In genomic region chr10:20769557-20770417, GRCm38 (mm10) we compare ENCODE assay signal across 13 mouse cellular contexts. TPM values are rescaled to one million over a fixed set of nuclear protein-coding genes. Genes with fewer than 3 reads are reported as not detected.
DNase-seq lines count a peak whose midpoint lies in the region; ATAC-seq and TF ChIP-seq lines count a peak whose summit lies in the region.
"Had no signal": no experiment of that assay in that cellular context is flagged by ENCODE, and none has a peak within 500 bp of the region (broad histone marks: within the 10 kb centered on the region; RNA-seq: fewer than 3 reads in every experiment).

No protein-coding gene starts in this region.

- H3K27ac ChIP-seq in embryonic facial prominence, embryonic 14.5 days (replicated peaks; ENCODE audit: low read depth, low read length), result no peak overlapping the region
- no peak overlapping the region for H3K27ac ChIP-seq in embryonic facial prominence, embryonic 10.5 days (replicated peaks)
- no peak overlapping the region for H3K27ac ChIP-seq in midbrain, postnatal 0 days (ENCODE audit: low read depth, low read length)
- no peak overlapping the region for H3K27ac ChIP-seq in midbrain, embryonic 10.5 days (replicated peaks)
- H3K27ac ChIP-seq in neural tube, embryonic 15.5 days (replicated peaks), result no peak overlapping the region
- H3K27ac ChIP-seq: gastrocnemius, adult 2 months; liver, embryonic 14.5 days had no signal

- no peak overlapping the region for H3K4me2 ChIP-seq in embryonic facial prominence, embryonic 14.5 days (ENCODE audit: low read depth, low read length)
- H3K4me2 ChIP-seq in midbrain, postnatal 0 days (ENCODE audit: low read depth, low read length, poor library complexity, severe bottlenecking), result no peak overlapping the region
- H3K4me2 ChIP-seq in neural tube, embryonic 15.5 days, result no peak overlapping the region

- ATAC-seq in embryonic facial prominence, embryonic 14.5 days (ENCODE audit: low read depth), result no peak
- no peak for ATAC-seq in midbrain, postnatal 0 days (ENCODE audit: low FRiP score)
- ATAC-seq in neural tube, embryonic 15.5 days (ENCODE audit: low FRiP score), result peak; percentile 74; the same call in 1 of the 2 replicates

- no peaks in the 10 kb centered on the region for H3K9me3 ChIP-seq in embryonic facial prominence, embryonic 14.5 days (ENCODE audit: control insufficient read depth, low read length)
- H3K9me3 ChIP-seq in embryonic facial prominence, embryonic 10.5 days, result no peaks in the 10 kb centered on the region
- no peaks in the 10 kb centered on the region for H3K9me3 ChIP-seq in midbrain, postnatal 0 days (ENCODE audit: low read length)
- no peaks in the 10 kb centered on the region for H3K9me3 ChIP-seq in midbrain, embryonic 10.5 days (replicated peaks)
- no peaks in the 10 kb centered on the region for H3K9me3 ChIP-seq in neural tube, embryonic 15.5 days (replicated peaks)

- H3K9ac ChIP-seq in embryonic facial prominence, embryonic 14.5 days (ENCODE audit: low read depth, low read length), result no peak overlapping the region
- no peak overlapping the region for H3K9ac ChIP-seq in midbrain, postnatal 0 days (replicated peaks; ENCODE audit: low read length, poor library complexity, severe bottlenecking)
- H3K9ac ChIP-seq in neural tube, embryonic 15.5 days (replicated peaks), result no peak overlapping the region
- H3K9ac ChIP-seq: liver, embryonic 14.5 days had no signal

- TF ChIP-seq CTCF in midbrain, postnatal 0 days (IDR thresholded peaks at IDR 0.05), result no peak

- WGBS in embryonic facial prominence, embryonic 14.5 days, result 75% methylated on average over 7 of the region's 7 CpGs
- WGBS in embryonic facial prominence, embryonic 10.5 days, result 77% methylated on average over 7 of the region's 7 CpGs
- 65% methylated on average over 7 of the region's 7 CpGs for WGBS in midbrain, postnatal 0 days
- 83% methylated on average over 7 of the region's 7 CpGs for WGBS in midbrain, embryonic 10.5 days
- WGBS in neural tube, embryonic 15.5 days, result 35% methylated on average over 7 of the region's 7 CpGs

- H3K4me3 ChIP-seq in embryonic facial prominence, embryonic 14.5 days (ENCODE audit: low read depth, low read length), result no peak overlapping the region
- H3K4me3 ChIP-seq in embryonic facial prominence, embryonic 10.5 days, result no peak overlapping the region
- H3K4me3 ChIP-seq in midbrain, postnatal 0 days (ENCODE audit: low read depth, low read length), result no peak overlapping the region
- H3K4me3 ChIP-seq in midbrain, embryonic 10.5 days, result no peak overlapping the region
- no peak overlapping the region for H3K4me3 ChIP-seq in neural tube, embryonic 15.5 days (replicated peaks)
- H3K4me3 ChIP-seq: gastrocnemius, adult 2 months had no signal

- H3K27me3 ChIP-seq in embryonic facial prominence, embryonic 14.5 days (replicated peaks; ENCODE audit: control insufficient read depth, insufficient read depth, low read length), result no peaks in the 10 kb centered on the region
- H3K27me3 ChIP-seq in embryonic facial prominence, embryonic 10.5 days (replicated peaks; ENCODE audit: low read depth, poor library complexity, severe bottlenecking), result no peaks in the 10 kb centered on the region
- H3K27me3 ChIP-seq in midbrain, postnatal 0 days (ENCODE audit: insufficient read depth, low read length), result no peaks in the 10 kb centered on the region
- no peaks in the 10 kb centered on the region for H3K27me3 ChIP-seq in midbrain, embryonic 10.5 days (ENCODE audit: low read depth, poor library complexity, severe bottlenecking)
- H3K27me3 ChIP-seq in neural tube, embryonic 15.5 days (replicated peaks), result no peaks in the 10 kb centered on the region

- no peaks in the 10 kb centered on the region for H3K36me3 ChIP-seq in embryonic facial prominence, embryonic 14.5 days (ENCODE audit: control insufficient read depth, insufficient read depth, low read length)
- no peaks in the 10 kb centered on the region for H3K36me3 ChIP-seq in embryonic facial prominence, embryonic 10.5 days (replicated peaks)
- no peaks in the 10 kb centered on the region for H3K36me3 ChIP-seq in midbrain, postnatal 0 days (ENCODE audit: insufficient read depth, low read length)
- H3K36me3 ChIP-seq in midbrain, embryonic 10.5 days, result no peaks in the 10 kb centered on the region
- H3K36me3 ChIP-seq in neural tube, embryonic 15.5 days, result no peaks in the 10 kb centered on the region

- H3K4me1 ChIP-seq in embryonic facial prominence, embryonic 14.5 days (ENCODE audit: control insufficient read depth, insufficient read depth, low read length), result 0 out of 2 replicates have a peak, but pooled peaks cover 7% of the 10 kb centered on the region
- H3K4me1 ChIP-seq in embryonic facial prominence, embryonic 10.5 days, result peaks cover 5% of the 10 kb centered on the region
- no peaks in the 10 kb centered on the region for H3K4me1 ChIP-seq in midbrain, postnatal 0 days (ENCODE audit: insufficient read depth, low read length)
- no peaks in the 10 kb centered on the region for H3K4me1 ChIP-seq in midbrain, embryonic 10.5 days
- H3K4me1 ChIP-seq in neural tube, embryonic 15.5 days, result peaks cover 3% of the 10 kb centered on the region; the same call in 1 of the 2 replicates

- peak; percentile 28 for DNase-seq in embryonic facial prominence, embryonic 14.5 days (ENCODE audit: low spot score)
- DNase-seq in embryonic facial prominence, embryonic 10.5 days (ENCODE audit: low spot score), result no peak
- peak; percentile 18 for DNase-seq in midbrain, postnatal 0 days (ENCODE audit: low spot score)
- no peak for DNase-seq in midbrain, embryonic 10.5 days (ENCODE audit: low spot score)
- peak; percentile 35 for DNase-seq in kidney, postnatal 10 days
- DNase-seq in left cerebral cortex, adult 18-20 months (ENCODE audit: low spot score in 2 of 2), result no peak
- DNase-seq in urinary bladder, adult 2 months (ENCODE audit: low spot score), result no peak
- DNase-seq: adrenal gland, adult 8-10 months; cerebellum, adult 18-20 months; gastrocnemius, adult 2 months; lung, postnatal 4 days had no signal

RNA-seq across cellular contexts. Expression of gene Pde7b, which starts 44.9 kb away (rescaled TPM):
- polyA plus RNA-seq in embryonic facial prominence, embryonic 14.5 days (2014; fragmentation: Nextera tagmentation; extraction: Ambion mirVana), result 8.8 and 9.0 TPM in 2 replicates
- polyA plus RNA-seq in embryonic facial prominence, embryonic 10.5 days (2016; fragmentation: Nextera tagmentation; extraction: Ambion mirVana), result 1.7 and 2.8 TPM in 2 replicates
- 6.0 and 11.6 TPM in 2 replicates for total RNA-seq in midbrain, postnatal 0 days (2014; rRNA removed)
- 1.7 and 3.3 TPM in 2 replicates for polyA plus RNA-seq in midbrain, postnatal 0 days (2015; fragmentation: Nextera tagmentation; extraction: Ambion mirVana)
- 1.00 and 1.6 TPM in 2 replicates for polyA plus RNA-seq in midbrain, embryonic 10.5 days (2016; fragmentation: Nextera tagmentation; extraction: Ambion mirVana)
- 3.7 and 3.9 TPM in 2 replicates for polyA plus RNA-seq in neural tube, embryonic 15.5 days (2015; fragmentation: Nextera tagmentation; extraction: Ambion mirVana)
- total RNA-seq in left cerebral cortex, adult 18-20 months (2021), result 10 to 100 TPM; 60.8 to 67.0 TPM
- polyA plus RNA-seq in urinary bladder, adult 2 months (2012; rRNA removed), result 10.1 and 14.9 TPM in 2 replicates

Comparison
In these comparisons a context has a peak if more than half of its experiments do, and no peak if none do; other contexts are left out.
1. DNase-seq: peak in embryonic facial prominence, embryonic 14.5 days (single experiment), midbrain, postnatal 0 days (single experiment) and kidney, postnatal 10 days (single experiment); none in embryonic facial prominence, embryonic 10.5 days (single experiment), midbrain, embryonic 10.5 days (single experiment), left cerebral cortex, adult 18-20 months (0 of 2) and urinary bladder, adult 2 months (single experiment).